Mouse (Mus musculus) limb, embryonic 13.5 days (tissue): ENCODE results near the gene Cnpy4. TPM values are rescaled to one million over a fixed set of nuclear protein-coding genes. Genes with fewer than 3 reads are reported as not detected.
"Not testable (repeated sequence)": the region's sequence is repeated elsewhere in the genome, so short reads cannot be mapped to it uniquely, and the experiment has no call there.

Experiments
- ATAC-seq: fragments of 200-750 bp; cut with Nextera tagmentation; 2 replicates; pipeline ENCODE4 v1.8.0; 2017; ENCODE audit warnings: low read depth, moderate number of reproducible peaks, moderate TSS enrichment; ENCODE audit not compliant: low FRiP score
- H3K27ac ChIP-seq: fragments of 300-500 bp; sonication (generic); 2 replicates; pipeline ENCODE4 v1.5.1; 2015; ENCODE audit warnings: inconsistent platforms, mild to moderate bottlenecking, moderate library complexity
- H3K27me3 ChIP-seq: fragments of 300-500 bp; sonication (generic); 2 replicates; pipeline ENCODE4 v1.6.1; 2015; ENCODE audit warnings: mild to moderate bottlenecking, inconsistent platforms
- H3K36me3 ChIP-seq: fragments of 300-500 bp; sonication (generic); 2 replicates; pipeline ENCODE4 v1.6.1; 2015; ENCODE audit warnings: inconsistent platforms, mild to moderate bottlenecking, moderate library complexity
- H3K4me1 ChIP-seq: fragments of 300-500 bp; sonication (generic); 2 replicates; pipeline ENCODE4 v1.6.1; 2015; ENCODE audit warnings: inconsistent platforms
- H3K4me2 ChIP-seq: fragments of 300-500 bp; sonication (generic); replicated peaks from 2 replicates; pipeline ENCODE4 v1.6.1; 2015; ENCODE audit warnings: inconsistent platforms, mild to moderate bottlenecking, moderate library complexity
- H3K4me3 ChIP-seq: fragments of 300-500 bp; sonication (generic); 2 replicates; pipeline ENCODE4 v1.5.1; 2015; ENCODE audit warnings: moderate library complexity, mild to moderate bottlenecking, inconsistent platforms
- H3K9ac ChIP-seq: fragments of 300-500 bp; sonication (generic); 2 replicates; pipeline ENCODE4 v1.6.1; 2015; ENCODE audit warnings: mild to moderate bottlenecking, inconsistent platforms
- H3K9me3 ChIP-seq: fragments of 300-500 bp; sonication (generic); 2 replicates; pipeline ENCODE4 v1.6.1; 2016; ENCODE audit warnings: inconsistent platforms
- WGBS: fragments of 180-500 bp; shearing (Covaris S2); methylation state at CpG from one replicate; pipeline ENCODE4 v1.1.7; 2015; 5-methylcytosine and 5-hydroxymethylcytosine counted together
- polyA plus RNA-seq: library from polyadenylated mRNA; unstranded; fragments of >200 nt; fragmentation: Nextera tagmentation; extraction: Ambion mirVana; gene quantifications from 2 replicates; pipeline ENCODE4 v1.2.1, GENCODE M21; 2015

Gene Cnpy4
- polyA plus RNA-seq, 1 experiment from 2014 or later, result 73.0 TPM

DNA sequence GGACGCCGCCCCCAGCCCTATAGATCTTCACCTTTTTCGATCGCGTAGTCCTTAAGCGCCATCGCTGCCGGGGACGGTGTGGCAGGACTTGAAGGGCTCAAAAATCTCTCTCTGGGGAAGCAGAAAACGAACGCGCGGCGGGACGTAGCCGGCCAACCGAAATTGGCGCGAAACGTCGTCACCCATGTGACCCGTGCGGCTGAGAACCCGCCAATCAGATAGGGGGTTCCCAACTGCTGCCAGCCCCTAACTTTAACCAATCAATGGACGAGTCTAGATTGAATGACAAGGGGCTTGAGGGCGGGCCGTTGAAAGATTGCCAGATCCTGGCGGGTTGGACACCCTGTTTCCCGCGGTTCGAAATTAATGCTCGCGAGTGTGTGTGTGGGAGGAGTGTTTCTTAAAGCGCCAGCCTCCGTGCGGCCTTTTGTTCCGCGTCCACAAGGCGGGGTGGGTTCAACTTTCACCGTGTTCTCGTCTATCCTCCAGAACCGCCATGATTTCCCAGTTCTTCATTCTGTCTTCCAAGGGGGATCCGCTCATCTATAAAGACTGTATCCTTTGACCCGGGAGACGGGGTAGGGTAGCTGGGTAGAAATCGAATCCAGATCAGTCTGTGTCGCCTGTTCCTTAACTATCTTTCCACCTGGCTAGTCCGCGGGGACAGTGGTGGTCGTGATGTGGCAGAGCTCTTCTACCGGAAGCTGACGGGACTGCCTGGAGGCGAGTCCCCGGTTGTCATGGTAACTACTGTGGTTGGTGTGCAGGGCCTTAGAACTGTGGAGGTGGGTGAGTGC, 15.4 kb upstream of the Cnpy4 start, which contains the start of the genes Ap4m1 and Mcm7:
Gene Ap4m1, plus strand, starts transcription at position 308 of the 797 bp plus-strand sequence.
Gene Mcm7, minus strand, starts transcription at position 728 of the 797 bp plus-strand sequence.
- no peaks in the 10 kb centered on the region for H3K27me3 ChIP-seq
- WGBS, result under 1% methylated on average over 54 of the region's 54 CpGs
- peak; percentile 93 for ATAC-seq
- peak within 1 kb of the TSS; percentile 69 for H3K4me3 ChIP-seq
- peaks cover 29% of the 10 kb centered on the region for H3K4me1 ChIP-seq
- H3K4me2 ChIP-seq, result peak within 1 kb of the TSS; percentile 76
- H3K27ac ChIP-seq, result peak within 1 kb of the TSS; percentile 93
- peak within 1 kb of the TSS; percentile 75 for H3K9ac ChIP-seq
- peaks cover 61% of the 10 kb centered on the region for H3K36me3 ChIP-seq
- no peaks in the 10 kb centered on the region for H3K9me3 ChIP-seq

GRCm38 (mm10) chr5:138173217-138173616, 14.1 kb upstream of the Cnpy4 start:
- Histone ChIP-seq H3K36me3 (peaks cover 61% of the 10 kb centered on the region), H3K27ac (peak overlapping the region; percentile 86; the same call in 1 of the 2 replicates), H3K9ac (peak overlapping the region; percentile 72; the same call in 1 of the 2 replicates), H3K4me3 (peak overlapping the region; percentile 69), H3K4me1 (peaks cover 29% of the 10 kb centered on the region), H3K9me3 (no peaks in the 10 kb centered on the region), H3K4me2 (peak overlapping the region; percentile 65), H3K27me3 (no peaks in the 10 kb centered on the region)
- 78% methylated on average over 3 of the region's 3 CpGs for WGBS
- no peak for ATAC-seq

DNA sequence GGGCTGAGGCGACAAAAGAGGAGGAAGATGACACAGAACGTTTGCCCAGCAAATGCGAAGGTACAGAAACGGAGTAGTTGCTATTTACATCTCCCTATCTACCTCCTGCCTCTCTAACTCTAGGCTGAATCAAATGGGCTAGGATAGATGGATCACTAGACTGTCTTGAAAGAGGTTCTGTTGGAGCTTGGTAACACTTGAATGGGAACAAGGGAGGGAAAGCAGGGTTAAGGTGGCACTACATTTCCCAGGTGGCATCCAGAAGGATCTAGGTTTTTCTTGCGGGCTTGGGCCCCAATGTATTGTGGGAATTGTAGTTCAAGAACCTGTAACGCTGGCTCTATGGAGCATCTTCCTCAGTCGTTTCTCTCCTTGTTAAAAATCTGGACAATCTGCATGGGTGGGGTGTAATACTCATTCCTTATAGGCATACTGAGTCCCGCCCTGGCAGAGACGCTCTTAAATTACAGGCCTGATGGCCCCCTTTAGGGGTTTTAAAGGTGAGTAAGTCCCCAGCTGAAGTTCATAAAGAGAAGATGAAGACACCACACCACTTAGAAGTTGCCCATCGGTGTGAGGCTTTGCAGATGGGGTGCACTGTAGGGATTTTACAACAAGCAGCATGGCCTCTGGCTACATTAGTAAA, 499 bp downstream of the Cnpy4 start:
- H3K4me3 ChIP-seq, result peak overlapping the region; percentile 78
- H3K27ac ChIP-seq, result peak overlapping the region; percentile 78
- ATAC-seq, result peak; percentile 84
- H3K4me1 ChIP-seq, result peaks cover 19% of the 10 kb centered on the region
- peaks cover 48% of the 10 kb centered on the region for H3K36me3 ChIP-seq
- no peaks in the 10 kb centered on the region for H3K9me3 ChIP-seq
- peak overlapping the region; percentile 72 for H3K4me2 ChIP-seq
- H3K9ac ChIP-seq, result peak overlapping the region; percentile 81
- no peaks in the 10 kb centered on the region for H3K27me3 ChIP-seq
- 1% methylated on average over 10 of the region's 10 CpGs for WGBS

DNA sequence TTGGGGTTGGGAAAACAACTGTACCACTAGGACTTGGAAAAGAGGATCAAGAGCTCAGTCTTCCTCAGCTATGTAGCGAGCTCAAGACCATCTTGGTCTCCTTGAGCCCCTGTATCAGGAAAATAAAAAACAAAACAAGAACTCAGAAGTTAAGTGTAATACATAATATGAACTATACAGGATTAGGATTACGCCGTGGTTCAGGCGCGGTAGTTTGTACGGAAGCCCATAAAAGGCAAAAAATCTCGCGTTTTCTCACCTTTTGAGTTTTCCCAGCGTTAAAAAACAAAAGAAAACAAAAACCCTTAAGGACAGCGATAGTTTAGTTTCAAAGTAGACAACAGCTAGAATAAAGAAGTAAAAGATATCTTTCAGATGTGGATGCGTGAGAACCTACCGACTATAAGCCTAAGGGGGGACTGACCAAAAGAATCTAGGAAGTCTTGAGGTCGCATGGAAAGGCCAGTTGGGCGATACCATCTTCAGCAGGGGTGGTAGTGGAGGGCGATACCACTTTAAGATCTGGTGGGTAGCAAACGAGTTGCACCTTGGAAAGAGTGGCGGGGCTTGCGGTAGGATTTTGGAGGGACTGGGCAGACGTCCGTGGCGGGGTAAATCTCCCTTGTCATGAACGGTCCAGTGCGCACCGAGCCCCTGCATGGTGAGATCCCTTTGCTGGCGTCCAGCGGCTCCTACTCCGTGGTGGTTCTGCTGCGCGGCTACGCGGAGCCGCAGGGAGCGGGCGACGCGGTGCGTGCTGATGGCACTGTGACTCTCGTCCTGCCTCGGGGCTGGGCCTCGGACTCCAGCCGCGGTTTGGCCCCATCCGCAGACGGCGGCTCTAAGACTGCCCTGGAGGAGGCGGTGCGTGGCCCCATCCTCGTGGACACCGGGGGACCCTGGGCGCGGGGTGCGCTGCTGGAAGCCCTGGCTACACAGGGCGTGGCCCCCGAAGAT, 6.8 kb downstream of the Cnpy4 start, which contains the start of gene Mblac1:
Gene Mblac1, plus strand, starts transcription at position 544 of the 957 bp plus-strand sequence.
- H3K27ac ChIP-seq, result peak within 1 kb of the TSS; percentile 83
- WGBS, result 7% methylated on average over 53 of the region's 54 CpGs
- H3K36me3 ChIP-seq, result peaks cover 38% of the 10 kb centered on the region
- no peaks in the 10 kb centered on the region for H3K27me3 ChIP-seq
- H3K9ac ChIP-seq, result peak within 1 kb of the TSS; percentile 86
- peak; percentile 86 for ATAC-seq
- no peaks in the 10 kb centered on the region for H3K9me3 ChIP-seq
- peaks cover 10% of the 10 kb centered on the region for H3K4me1 ChIP-seq
- H3K4me3 ChIP-seq, result peak within 1 kb of the TSS; percentile 75
- H3K4me2 ChIP-seq, result peak within 1 kb of the TSS; percentile 81

DNA sequence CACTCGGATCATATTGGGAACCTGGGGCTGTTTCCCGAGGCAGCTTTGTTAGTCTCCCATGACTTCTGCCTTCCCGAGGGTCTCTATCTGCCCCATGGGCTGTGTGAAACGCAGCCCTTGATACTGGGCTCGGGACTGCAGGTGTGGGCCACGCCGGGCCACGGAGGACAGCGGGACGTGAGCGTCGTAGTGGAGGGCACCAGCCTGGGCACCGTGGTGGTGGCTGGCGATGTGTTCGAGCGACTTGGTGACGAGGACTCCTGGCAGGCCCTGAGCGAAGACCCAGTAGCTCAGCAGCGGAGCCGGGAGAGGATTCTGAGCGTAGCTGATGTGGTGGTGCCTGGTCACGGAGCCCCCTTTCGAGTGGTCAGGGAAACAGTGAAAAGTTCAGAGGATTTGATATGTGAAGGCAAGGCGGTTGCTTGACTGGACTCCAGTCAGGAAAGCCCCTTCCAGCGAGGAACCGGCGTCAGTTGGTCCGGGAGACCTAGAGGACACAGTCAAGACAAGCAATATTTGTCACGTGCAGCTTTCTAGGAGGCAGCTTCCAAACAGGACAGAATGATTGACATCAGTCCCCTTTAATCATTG, 7.6 kb downstream of the Cnpy4 start:
- peaks cover 10% of the 10 kb centered on the region for H3K4me1 ChIP-seq
- peak overlapping the region; percentile 81 for H3K4me2 ChIP-seq
- peaks cover 32% of the 10 kb centered on the region for H3K36me3 ChIP-seq
- WGBS, result 2% methylated on average over 29 of the region's 29 CpGs
- H3K4me3 ChIP-seq, result peak overlapping the region; percentile 75
- no peaks in the 10 kb centered on the region for H3K9me3 ChIP-seq
- no peaks in the 10 kb centered on the region for H3K27me3 ChIP-seq
- H3K9ac ChIP-seq, result peak overlapping the region; percentile 86
- ATAC-seq, result peak; percentile 57
- peak overlapping the region; percentile 83 for H3K27ac ChIP-seq

GRCm38 (mm10) chr5:138195463-138195862, 8.2 kb downstream of the Cnpy4 start:
- peak overlapping the region; percentile 75 for H3K4me3 ChIP-seq

GRCm38 (mm10) chr5:138199576-138199975, 12.3 kb downstream of the Cnpy4 start:
- peaks cover 10% of the 10 kb centered on the region for H3K4me1 ChIP-seq
- H3K9me3 ChIP-seq, result peaks cover 4% of the 10 kb centered on the region; the same call in 1 of the 2 replicates
- no peak for ATAC-seq
- no peak overlapping the region for H3K27ac ChIP-seq
- no peaks in the 10 kb centered on the region for H3K27me3 ChIP-seq
- no peak overlapping the region for H3K9ac ChIP-seq
- no peak overlapping the region for H3K4me3 ChIP-seq
- H3K36me3 ChIP-seq, result no peaks in the 10 kb centered on the region
- no peak overlapping the region for H3K4me2 ChIP-seq
- 15% methylated on average over 1 of the region's 1 CpGs for WGBS

More at GRCm38 (mm10) chr5:138195463-138195862, 8.2 kb downstream of the Cnpy4 start:
- Histone ChIP-seq H3K36me3 (peaks cover 26% of the 10 kb centered on the region), H3K4me2 (peak overlapping the region; percentile 81), H3K9me3 (no peaks in the 10 kb centered on the region), H3K27ac (no peak overlapping the region), H3K4me1 (peaks cover 10% of the 10 kb centered on the region), H3K9ac (0 out of 2 replicates have a peak overlapping the region, but pooled peaks have one; percentile 86), H3K27me3 (no peaks in the 10 kb centered on the region)
- ATAC-seq, result no peak
- 78% methylated on average over 7 of the region's 7 CpGs for WGBS

GRCm38 (mm10) chr5:138202086-138202485, 14.8 kb downstream of the Cnpy4 start:
- H3K9me3 ChIP-seq, result peaks cover 12% of the 10 kb centered on the region
- H3K4me1 ChIP-seq, result no peaks in the 10 kb centered on the region
- no peaks in the 10 kb centered on the region for H3K27me3 ChIP-seq
- H3K9ac ChIP-seq, result no peak overlapping the region
- ATAC-seq, result no peak
- WGBS, result 88% methylated on average over 3 of the region's 3 CpGs
- H3K27ac ChIP-seq, result no peak overlapping the region
- H3K4me2 ChIP-seq, result no peak overlapping the region
- H3K36me3 ChIP-seq, result no peaks in the 10 kb centered on the region
- H3K4me3 ChIP-seq, result no peak overlapping the region

GRCm38 (mm10) chr5:138207253-138207652, 20.0 kb downstream of the Cnpy4 start:
- ATAC-seq, result no peak
- Histone ChIP-seq H3K4me2 (no peak overlapping the region), H3K27ac (no peak overlapping the region), H3K4me1 (no peaks in the 10 kb centered on the region), H3K9ac (no peak overlapping the region), H3K36me3 (no peaks in the 10 kb centered on the region), H3K4me3 (no peak overlapping the region), H3K9me3 (peaks cover 12% of the 10 kb centered on the region), H3K27me3 (no peaks in the 10 kb centered on the region)
- WGBS, result 84% methylated on average over 1 of the region's 1 CpGs

- H3K4me1 ChIP-seq, result no peaks in the 10 kb centered on the region
- no peak overlapping the region for H3K9ac ChIP-seq
- H3K27me3 ChIP-seq, result no peaks in the 10 kb centered on the region
- WGBS, result 83% methylated on average over 4 of the region's 4 CpGs
- no peak overlapping the region for H3K4me2 ChIP-seq
- H3K9me3 ChIP-seq, result peaks cover 12% of the 10 kb centered on the region
- no peak overlapping the region for H3K27ac ChIP-seq
- H3K4me3 ChIP-seq, result no peak overlapping the region
- no peak for ATAC-seq
- no peaks in the 10 kb centered on the region for H3K36me3 ChIP-seq
These were observed 20.6 kb downstream of the Cnpy4 start for GRCm38 (mm10) chr5:138207873-138208272.

- H3K9ac ChIP-seq, H3K4me3 ChIP-seq, H3K36me3 ChIP-seq, H3K27ac ChIP-seq, H3K27me3 ChIP-seq, H3K4me2 ChIP-seq, ATAC-seq, H3K4me1 ChIP-seq: not testable (repeated sequence)
- 96% methylated on average over 13 of the region's 13 CpGs for WGBS
- H3K9me3 ChIP-seq, result peaks cover 31% of the 10 kb centered on the region
These were observed 29.3 kb downstream of the Cnpy4 start for GRCm38 (mm10) chr5:138216632-138217031.
